Mouse (Mus musculus) embryonic stem cell, embryonic (primary cell): ENCODE measurements at regions not wholly inside any gene's neighbourhood (a gene's known extent, or its start where the extent isn't known, plus 50 kb on each side); places are given as distances from the start of the nearest gene placed in this dataset.

ENCODE experiments used
- CTCF ChIA-PET, 4 experiments: fragments of 300-600 bp in 2 of 4; fragments of 350-600 bp in 2 of 4; sonication (Branson Sonifier 250); formaldehyde crosslinking; loops; one replicate each; lab custom pipeline; 2022; ENCODE audit warnings: inconsistent platforms in 2 of 4; lab: Charles Lee
- POLR2A ChIA-PET, 4 experiments: fragments of 300-600 bp in 2 of 4; fragments of 350-600 bp in 2 of 4; sonication (Branson Sonifier 250); formaldehyde crosslinking; loops; one replicate each; lab custom pipeline; 2022; ENCODE audit warnings: antibody characterized with exemption in 4 of 4, inconsistent platforms in 1 of 4; lab: Charles Lee

DNA sequence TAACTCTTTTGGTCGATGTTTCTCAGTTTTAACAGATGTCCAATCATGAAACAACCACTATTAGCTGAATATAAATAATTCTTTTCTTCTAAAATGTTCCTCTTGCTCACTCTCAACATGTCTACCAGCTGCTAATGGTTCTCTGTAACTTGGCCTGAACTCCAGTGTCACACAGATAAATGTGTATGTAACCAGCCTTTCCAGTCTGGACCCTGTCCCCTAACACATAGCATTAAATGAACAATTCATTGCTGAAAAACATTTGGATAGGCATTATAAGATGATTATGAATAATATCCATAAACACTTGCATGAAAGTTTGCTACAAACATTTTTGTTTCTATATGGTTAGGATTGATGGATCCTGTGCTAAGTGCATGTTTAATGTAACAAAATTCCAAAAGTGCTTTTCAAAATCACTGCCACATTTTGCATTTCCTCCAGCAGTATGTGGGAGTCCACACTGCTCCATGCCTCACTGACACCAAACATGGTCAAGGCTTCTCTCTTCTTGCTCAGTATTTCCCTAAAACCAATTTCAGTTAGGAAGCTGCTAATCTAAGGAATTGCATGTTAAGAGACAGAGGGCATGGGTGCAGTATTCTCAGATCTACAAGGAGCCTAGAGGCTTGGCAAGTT is 82.1 kb upstream of the Thbs1 start:
- POLR2A ChIA-PET: no interaction called here

DNA sequence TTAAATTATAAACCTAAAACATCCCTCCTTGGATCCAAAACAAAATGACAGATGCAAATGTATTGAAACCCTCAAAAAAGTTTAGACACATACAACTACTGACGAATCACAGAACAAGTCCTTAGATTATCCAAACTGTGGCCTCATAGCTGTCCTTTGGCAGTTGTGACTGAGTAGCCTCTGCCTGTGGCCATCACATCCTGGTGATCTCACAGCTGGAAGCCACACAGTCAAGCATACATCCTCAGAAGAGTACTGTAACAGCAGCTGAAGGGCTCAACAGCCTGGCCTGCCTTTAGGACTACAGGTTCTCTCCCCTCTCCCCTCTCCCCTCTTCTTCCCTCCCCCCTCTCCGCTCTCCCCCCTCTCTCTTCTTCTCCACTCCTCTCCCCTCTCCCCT is 80.0 kb upstream of the Thbs1 start:
- POLR2A ChIA-PET: no interaction called here
- CTCF ChIA-PET: interaction anchor here in 1 of 4 experiments (0.6 kb wide), 1 partner anchor 58 kb away, joined by 3 read pairs; no protein-coding TSS in a partner anchor

More for the DNA sequence above, 82.1 kb upstream of the Thbs1 start:
- CTCF ChIA-PET: no interaction called here

GRCm38 (mm10) chr2:118033377-118033776 is 78.3 kb upstream of the Thbs1 start:
- CTCF ChIA-PET: no interaction called here
- POLR2A ChIA-PET: no interaction called here

GRCm38 (mm10) chr2:118034026-118034425 is 77.7 kb upstream of the Thbs1 start:
- POLR2A ChIA-PET: no interaction called here

DNA sequence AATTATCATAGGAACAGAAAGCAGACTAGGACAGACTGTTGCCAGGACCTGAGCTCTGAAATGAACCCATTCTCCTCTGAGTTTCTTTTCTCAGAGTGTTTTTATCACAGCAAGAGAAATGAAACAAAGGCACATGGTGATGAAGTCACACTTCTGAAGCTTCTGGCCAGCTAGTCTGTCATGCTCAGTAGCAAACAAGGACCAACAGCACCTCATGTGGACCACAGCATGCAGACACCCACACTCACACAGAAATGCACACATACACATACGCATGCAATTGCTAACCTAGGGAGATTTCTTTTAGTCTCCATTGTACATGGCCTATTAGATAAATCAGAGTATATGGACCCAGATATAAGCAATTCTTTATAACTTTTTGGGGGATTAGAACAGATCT is 76.3 kb upstream of the Thbs1 start:
- CTCF ChIA-PET: no interaction called here

More at GRCm38 (mm10) chr2:118034026-118034425, 77.7 kb upstream of the Thbs1 start:
- CTCF ChIA-PET: no interaction called here

GRCm38 (mm10) chr2:118038859-118039818 is 72.5 kb upstream of the Thbs1 start:
- POLR2A ChIA-PET: no interaction called here
- CTCF ChIA-PET: no interaction called here

More for the DNA sequence above, 76.3 kb upstream of the Thbs1 start:
- POLR2A ChIA-PET: interaction anchor here in 1 of 4 experiments (1.0 kb wide), 1 partner anchor 12 kb away, joined by 3 read pairs; no protein-coding TSS in a partner anchor

DNA sequence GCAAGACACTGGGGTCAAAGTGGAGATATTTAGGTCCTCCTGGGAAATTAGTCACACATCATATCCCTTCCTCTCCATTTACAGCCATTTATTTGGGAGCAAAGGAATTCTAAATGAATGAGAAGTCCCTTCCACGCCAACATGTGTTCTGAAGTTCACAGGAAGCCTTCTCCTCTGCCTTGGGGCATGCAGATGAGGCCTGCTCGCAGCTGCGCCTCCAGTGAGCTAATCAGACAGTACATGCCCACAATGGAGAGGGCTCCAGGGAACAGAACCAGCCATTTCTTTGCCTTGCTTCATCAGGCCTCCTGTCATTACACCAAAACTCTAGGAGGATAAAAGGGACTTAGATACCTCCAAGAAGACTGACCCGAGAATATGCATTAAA is 71.9 kb upstream of the Thbs1 start:
- POLR2A ChIA-PET: no interaction called here
- CTCF ChIA-PET: no interaction called here

- CTCF ChIA-PET: no interaction called here
Observed at GRCm38 (mm10) chr2:118042380-118043055, 69.2 kb upstream of the Thbs1 start.

GRCm38 (mm10) chr2:118044666-118045065 is 67.0 kb upstream of the Thbs1 start:
- ChIA-PET POLR2A (no interaction called here), CTCF (interaction anchor here in 1 of 4 experiments (0.8 kb wide), 1 partner anchor 155 kb away, joined by 3 read pairs; no protein-coding TSS in a partner anchor)

More at GRCm38 (mm10) chr2:118042380-118043055, 69.2 kb upstream of the Thbs1 start:
- POLR2A ChIA-PET: interaction anchor here in 1 of 4 experiments (0.6 kb wide), 1 partner anchor 705 kb away, joined by 4 read pairs; no protein-coding TSS in a partner anchor

DNA sequence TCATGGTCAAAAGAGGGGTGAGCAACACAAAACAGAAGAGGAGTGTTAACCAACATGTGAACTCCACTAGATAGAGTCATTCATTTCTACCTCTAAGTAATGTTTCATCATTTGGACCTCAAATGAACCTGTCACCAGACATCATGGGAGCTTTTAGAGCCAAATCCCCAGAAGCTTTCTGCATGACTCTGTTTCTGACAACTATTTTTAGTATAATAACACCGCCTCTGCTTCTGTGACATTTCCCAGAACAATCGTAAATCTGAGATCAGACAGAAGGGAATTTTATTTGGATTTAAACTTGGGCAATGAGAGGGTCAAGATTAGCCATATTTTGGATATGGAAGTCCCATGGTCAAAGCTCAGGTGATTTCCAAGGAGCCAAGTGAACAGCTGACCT is 61.4 kb upstream of the Thbs1 start:
- POLR2A ChIA-PET: interaction anchor here in 1 of 4 experiments (0.6 kb wide), 1 partner anchor 784 kb away, joined by 3 read pairs; no protein-coding TSS in a partner anchor
- CTCF ChIA-PET: no interaction called here

- POLR2A ChIA-PET: no interaction called here
- CTCF ChIA-PET: no interaction called here
Observed at GRCm38 (mm10) chr2:118051610-118052009, 60.1 kb upstream of the Thbs1 start.

- ChIA-PET POLR2A (no interaction called here), CTCF (no interaction called here)
Observed at GRCm38 (mm10) chr2:118053512-118053911, 58.2 kb upstream of the Thbs1 start.

DNA sequence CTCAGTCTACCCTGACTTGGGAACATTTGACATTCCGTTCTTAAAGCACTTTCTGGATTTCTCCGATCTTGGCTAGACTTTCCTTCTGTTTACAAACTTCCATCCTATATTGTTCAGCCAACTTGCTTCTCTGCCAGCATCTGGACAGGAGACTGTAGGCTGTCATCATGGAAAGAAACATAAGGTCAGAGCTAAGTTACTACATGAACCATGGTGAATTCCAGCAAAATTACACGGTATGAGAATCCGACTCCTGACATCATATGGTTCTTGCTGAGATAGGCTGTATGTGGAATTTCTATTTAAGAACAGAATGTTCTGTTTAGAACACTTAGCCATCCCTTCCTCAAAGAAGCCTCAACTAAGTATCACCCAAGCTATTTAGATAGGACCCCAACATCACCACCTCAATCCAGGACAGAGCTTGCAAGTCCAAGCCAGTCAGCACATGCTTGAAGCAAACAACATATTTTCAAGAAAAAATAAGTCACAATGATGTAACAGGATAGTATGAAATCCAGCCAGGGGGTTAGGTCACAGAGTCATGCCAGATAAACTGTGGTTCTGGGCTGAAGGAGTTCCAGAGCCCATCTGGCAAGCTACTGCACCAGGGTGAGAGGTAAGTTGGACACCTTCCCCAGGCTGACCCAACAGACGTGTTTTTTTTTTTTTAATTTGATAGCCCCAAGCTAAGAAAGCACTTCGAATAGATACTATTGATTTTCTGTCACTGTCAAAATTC is 52.9 kb upstream of the Thbs1 start:
- CTCF ChIA-PET: no interaction called here

GRCm38 (mm10) chr2:118061291-118061690 is 50.4 kb upstream of the Thbs1 start:
- ChIA-PET CTCF (interaction anchor here in 1 of 4 experiments (0.6 kb wide), 1 partner anchor 549 kb away, joined by 4 read pairs; no protein-coding TSS in a partner anchor), POLR2A (interaction anchor here in 1 of 4 experiments (0.6 kb wide), 1 partner anchor 31 kb away, joined by 3 read pairs; no protein-coding TSS in a partner anchor)

More for the DNA sequence above, 52.9 kb upstream of the Thbs1 start:
- POLR2A ChIA-PET: no interaction called here
